Mouse (Mus musculus): ENCODE measurements at regions not wholly inside any gene's neighbourhood (a gene's known extent, or its start where the extent isn't known, plus 50 kb on each side); places are given as distances from the start of the nearest gene placed in this dataset.

DNA sequence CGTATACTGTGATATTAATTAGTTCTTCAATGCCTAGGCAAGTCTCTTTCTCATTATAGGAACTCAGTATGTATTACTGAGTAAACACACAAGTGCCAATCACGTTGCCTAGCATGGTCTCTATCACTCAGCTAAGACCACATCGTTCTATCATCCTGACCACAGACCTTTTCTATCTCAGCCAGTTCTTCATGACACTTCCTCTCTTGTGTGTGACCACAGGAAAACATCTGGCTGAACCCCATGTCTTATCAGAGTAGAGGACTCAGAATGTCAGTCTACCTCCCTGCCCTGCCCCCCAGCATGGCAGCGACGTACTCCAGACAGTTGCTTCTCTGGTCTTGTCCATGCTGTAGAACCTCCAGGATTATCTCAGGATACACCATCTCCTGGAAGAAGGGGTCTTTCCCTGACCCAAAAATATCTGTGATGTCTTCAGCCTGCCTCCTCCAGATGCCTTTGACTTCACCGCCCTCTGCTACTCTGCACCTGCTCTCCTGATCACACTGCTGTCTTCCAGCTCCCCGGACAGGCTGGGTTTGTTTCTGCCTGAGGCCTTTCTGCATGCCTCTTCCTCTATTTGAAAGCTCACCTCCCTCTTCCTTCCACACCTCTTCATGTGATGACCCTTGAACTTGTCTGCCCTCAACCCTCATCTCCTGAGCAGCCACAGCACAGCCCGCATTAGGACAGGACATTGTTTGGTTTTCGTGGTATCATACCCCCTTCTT lies 230.1 kb upstream of the Zfp462 start:
- no peak for TF ChIP-seq CTCF (IDR thresholded peaks at IDR 0.05; ENCODE audit: low read depth, low read length)
- TF ChIP-seq EP300 (IDR thresholded peaks at IDR 0.05; ENCODE audit: insufficient read depth, low read depth, low read length): no peak
- TF ChIP-seq POLR2A (IDR thresholded peaks at IDR 0.05; ENCODE audit: insufficient read depth, low read length): no peak

Measured in ES-Bruce4 (cell line).